Mouse (Mus musculus): ENCODE data around the gene Tenm3.
"Not testable (repeated sequence)": the region's sequence is repeated elsewhere in the genome, so short reads cannot be mapped to it uniquely, and the experiment has no call there.

Gene Tenm3

DNA sequence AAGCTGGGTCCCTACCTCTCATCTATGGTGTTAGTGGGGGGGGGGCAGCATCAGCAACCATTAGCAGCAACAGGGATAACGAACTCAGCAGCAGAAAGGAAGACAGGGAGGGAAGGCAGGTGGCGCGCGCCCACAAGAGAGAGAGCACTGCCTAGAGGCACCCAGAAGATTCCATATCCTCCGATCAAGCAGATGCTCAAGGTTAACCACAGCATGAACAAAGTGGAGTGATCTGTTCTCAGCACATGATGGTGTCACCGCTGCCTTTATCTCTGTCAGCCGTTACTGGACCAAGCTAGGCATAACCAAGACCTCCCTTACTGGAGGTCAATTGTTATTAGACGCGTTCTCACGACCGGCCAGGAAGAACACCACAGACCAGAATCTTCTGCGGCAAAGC lies 655.2 kb downstream of the Tenm3 start:
- DNase-seq, result no peak

DNA sequence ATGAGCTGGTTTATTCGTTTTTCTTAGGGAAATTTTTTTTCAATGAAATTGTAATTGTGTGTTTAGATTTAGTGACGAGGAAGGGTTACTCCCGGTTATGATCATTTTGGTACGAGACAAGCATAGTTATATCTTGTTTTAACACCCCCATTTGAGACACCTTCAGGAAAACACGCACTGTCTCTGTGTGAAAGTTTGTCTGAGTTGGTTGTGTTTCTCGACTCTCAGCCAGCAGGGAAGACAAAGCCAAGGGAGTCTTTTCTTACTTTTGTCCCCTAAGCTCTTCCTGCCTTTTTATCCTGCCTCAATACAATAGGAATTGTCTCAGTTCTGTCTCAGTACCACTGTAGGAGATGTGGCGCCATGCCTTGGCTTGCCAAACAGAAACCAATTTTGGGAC lies 660.0 kb downstream of the Tenm3 start:
- no peak for DNase-seq

DNA sequence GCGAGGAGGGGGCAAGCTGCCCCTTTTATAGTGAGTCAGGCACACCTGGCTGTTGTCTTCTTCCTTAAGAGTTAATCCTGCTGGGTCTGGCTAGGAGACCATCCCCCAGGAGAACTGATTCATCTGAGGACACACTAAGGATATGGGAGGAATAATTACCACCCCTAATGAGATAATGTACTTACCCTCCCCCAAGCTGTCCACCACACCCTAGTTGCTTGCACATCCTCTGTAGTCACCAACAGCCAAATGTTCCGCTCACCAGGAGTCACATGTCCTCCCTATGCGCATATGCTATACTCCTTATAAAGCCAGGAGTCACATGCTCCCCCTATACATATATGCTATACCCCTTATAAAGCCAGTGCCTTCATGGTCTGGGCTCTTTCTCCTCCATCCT lies 662.8 kb downstream of the Tenm3 start:
- no peak for DNase-seq

DNA sequence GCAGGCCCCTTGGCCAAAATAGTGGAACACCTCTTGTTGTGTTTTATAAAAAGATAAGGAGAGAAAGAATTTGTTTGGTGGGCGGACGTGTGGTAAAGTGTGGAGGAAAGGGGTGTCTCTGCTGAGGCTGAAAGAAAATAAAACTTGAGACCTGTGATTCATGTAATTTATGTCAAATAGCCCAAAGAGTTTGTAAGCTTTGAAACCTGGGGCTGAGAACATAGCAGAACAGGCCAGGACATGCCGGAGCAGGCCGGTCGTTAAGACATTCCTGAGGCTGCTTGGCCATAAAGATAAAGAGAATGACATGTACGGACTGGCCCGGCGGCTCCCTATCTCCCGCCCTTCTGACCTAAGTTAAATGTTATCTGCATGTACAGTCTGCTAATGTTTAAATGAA lies 663.6 kb downstream of the Tenm3 start:
- not testable (repeated sequence) for DNase-seq

DNA sequence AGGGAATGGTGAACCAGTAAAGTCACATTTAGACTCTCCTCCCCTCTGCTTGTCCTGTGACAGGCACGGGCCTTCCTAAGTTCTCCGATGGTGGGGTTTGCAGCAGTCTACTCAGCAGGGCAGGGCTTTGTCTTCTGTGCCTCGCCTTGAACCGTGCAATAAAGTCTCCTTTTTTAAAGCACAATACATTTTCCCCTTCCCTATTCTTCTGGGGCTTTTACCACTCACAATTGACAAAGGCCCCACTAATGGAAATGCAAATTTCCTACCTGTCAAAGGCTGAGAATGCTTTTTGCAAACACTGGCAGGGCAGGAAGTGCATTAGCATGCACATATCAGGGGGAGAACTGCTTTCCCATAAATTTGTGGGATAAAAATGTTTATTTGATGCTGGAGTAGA lies 664.8 kb downstream of the Tenm3 start:
- no peak for DNase-seq

DNA sequence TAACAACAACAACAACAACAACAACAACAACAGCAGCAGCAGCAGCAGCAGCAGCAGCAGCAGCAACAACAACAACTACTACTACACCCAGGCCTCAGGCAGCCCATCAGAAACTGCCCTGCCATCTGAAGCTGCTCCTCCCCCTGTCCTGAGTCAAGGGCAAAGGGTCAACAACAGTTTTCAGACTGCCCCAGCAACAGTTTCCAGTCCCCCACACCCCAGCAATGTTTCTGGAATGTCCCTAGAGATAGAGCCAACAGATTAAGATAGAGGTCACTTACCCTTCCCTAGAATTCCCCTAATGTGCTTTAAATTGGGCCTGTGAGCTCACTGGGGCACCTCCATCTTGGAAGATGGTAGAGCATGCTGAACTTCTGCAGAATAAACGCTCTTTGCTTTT lies 665.9 kb downstream of the Tenm3 start:
- DNase-seq, result no peak

All from right cerebral cortex, adult 18-20 months (tissue).